Comparison of ENCODE assay signal across 8 mouse cellular contexts in genomic region chr17:70728719-70729281, GRCm38 (mm10).
DNase-seq lines count a peak whose midpoint lies in the region; ATAC-seq and TF ChIP-seq lines count a peak whose summit lies in the region.

No protein-coding gene starts in this region.

- no peak overlapping the region for H3K27ac ChIP-seq in hindbrain, postnatal 0 days
- H3K27ac ChIP-seq in hindbrain, embryonic 12.5 days: no peak overlapping the region
- peak overlapping the region; percentile 65 for H3K27ac ChIP-seq in heart, embryonic 11.5 days (ENCODE audit: low read depth, low read length)
- no peak overlapping the region for H3K27ac ChIP-seq in midbrain, embryonic 14.5 days (replicated peaks; ENCODE audit: low read depth, low read length)

- DNase-seq in hindbrain, postnatal 0 days (ENCODE audit: low spot score): peak; percentile 39
- DNase-seq in adrenal gland, postnatal 14 days: peak; percentile 94
- peak; percentile 84 for DNase-seq in kidney, postnatal 10 days
- DNase-seq in midbrain, embryonic 14.5 days: no peak
- DNase-seq in thymus, postnatal 25 days: no peak

- TF ChIP-seq CTCF in hindbrain, postnatal 0 days (IDR thresholded peaks at IDR 0.05; ENCODE audit: low read depth): no peak

- WGBS in hindbrain, postnatal 0 days: 77% methylated on average over 5 of the region's 5 CpGs
- WGBS in hindbrain, embryonic 12.5 days: 91% methylated on average over 5 of the region's 5 CpGs
- WGBS in heart, embryonic 11.5 days (ENCODE audit: insufficient replicate concordance): 64% methylated on average over 5 of the region's 5 CpGs
- 91% methylated on average over 5 of the region's 5 CpGs for WGBS in midbrain, embryonic 14.5 days

- no peaks in the 10 kb centered on the region for H3K9me3 ChIP-seq in hindbrain, postnatal 0 days (ENCODE audit: low read length)
- H3K9me3 ChIP-seq in hindbrain, embryonic 12.5 days (replicated peaks): no peaks in the 10 kb centered on the region
- H3K9me3 ChIP-seq in heart, embryonic 11.5 days (replicated peaks; ENCODE audit: control insufficient read depth, low read length): no peaks in the 10 kb centered on the region
- H3K9me3 ChIP-seq in midbrain, embryonic 14.5 days (ENCODE audit: control insufficient read depth, low read length): no peaks in the 10 kb centered on the region

- H3K9ac ChIP-seq in hindbrain, postnatal 0 days (replicated peaks; ENCODE audit: low read length): no peak overlapping the region
- no peak overlapping the region for H3K9ac ChIP-seq in hindbrain, embryonic 12.5 days
- H3K9ac ChIP-seq in heart, embryonic 11.5 days (ENCODE audit: low read depth, low read length): no peak overlapping the region
- no peak overlapping the region for H3K9ac ChIP-seq in midbrain, embryonic 14.5 days (replicated peaks; ENCODE audit: low read length)

- H3K27me3 ChIP-seq in hindbrain, postnatal 0 days (ENCODE audit: insufficient read depth, low read length): no peaks in the 10 kb centered on the region
- no peaks in the 10 kb centered on the region for H3K27me3 ChIP-seq in hindbrain, embryonic 12.5 days
- H3K27me3 ChIP-seq in heart, embryonic 11.5 days (ENCODE audit: control insufficient read depth, insufficient read depth, low read length): no peaks in the 10 kb centered on the region
- no peaks in the 10 kb centered on the region for H3K27me3 ChIP-seq in midbrain, embryonic 14.5 days (ENCODE audit: control insufficient read depth, insufficient read depth, low read length)

- H3K4me2 ChIP-seq in hindbrain, postnatal 0 days (ENCODE audit: low read depth, low read length): no peak overlapping the region
- no peak overlapping the region for H3K4me2 ChIP-seq in hindbrain, embryonic 12.5 days (replicated peaks)
- no peak overlapping the region for H3K4me2 ChIP-seq in heart, embryonic 11.5 days
- no peak overlapping the region for H3K4me2 ChIP-seq in midbrain, embryonic 14.5 days (ENCODE audit: low read length)

- no peaks in the 10 kb centered on the region for H3K4me1 ChIP-seq in hindbrain, postnatal 0 days (ENCODE audit: insufficient read depth, low read length)
- no peaks in the 10 kb centered on the region for H3K4me1 ChIP-seq in hindbrain, embryonic 12.5 days
- H3K4me1 ChIP-seq in heart, embryonic 11.5 days (ENCODE audit: control insufficient read depth, insufficient read depth, low read length): no peaks in the 10 kb centered on the region
- no peaks in the 10 kb centered on the region for H3K4me1 ChIP-seq in midbrain, embryonic 14.5 days (ENCODE audit: control insufficient read depth, insufficient read depth, low read length)

- H3K4me3 ChIP-seq in hindbrain, postnatal 0 days (ENCODE audit: low read length): no peak overlapping the region
- H3K4me3 ChIP-seq in hindbrain, embryonic 12.5 days: no peak overlapping the region
- H3K4me3 ChIP-seq in heart, embryonic 11.5 days (ENCODE audit: low read depth, low read length): no peak overlapping the region
- no peak overlapping the region for H3K4me3 ChIP-seq in midbrain, embryonic 14.5 days (replicated peaks; ENCODE audit: low read depth, low read length)

- no peak for ATAC-seq in hindbrain, postnatal 0 days
- ATAC-seq in hindbrain, embryonic 12.5 days (ENCODE audit: low FRiP score): no peak
- ATAC-seq in heart, embryonic 11.5 days (replicated peaks; ENCODE audit: insufficient number of reproducible peaks, low FRiP score, low TSS enrichment): peak; percentile 59; the same call in 1 of the 2 replicates
- peak; percentile 89 for ATAC-seq in megakaryocyte progenitor cell, adult 5-6 weeks (replicated peaks; ENCODE audit: poor library complexity)
- no peak for ATAC-seq in midbrain, embryonic 14.5 days (ENCODE audit: low FRiP score, low TSS enrichment)

- H3K36me3 ChIP-seq in hindbrain, postnatal 0 days (ENCODE audit: insufficient read depth, low read length): no peaks in the 10 kb centered on the region
- H3K36me3 ChIP-seq in hindbrain, embryonic 12.5 days: no peaks in the 10 kb centered on the region
- no peaks in the 10 kb centered on the region for H3K36me3 ChIP-seq in heart, embryonic 11.5 days (ENCODE audit: control insufficient read depth, insufficient read depth, low read length)
- H3K36me3 ChIP-seq in midbrain, embryonic 14.5 days (ENCODE audit: control insufficient read depth, insufficient read depth, low read length): no peaks in the 10 kb centered on the region

Comparison
In these comparisons a context has a peak if more than half of its experiments do, and no peak if none do; other contexts are left out.
1. ATAC-seq: peak in heart, embryonic 11.5 days (single experiment) and megakaryocyte progenitor cell, adult 5-6 weeks (single experiment); none in hindbrain, postnatal 0 days (single experiment), hindbrain, embryonic 12.5 days (single experiment) and midbrain, embryonic 14.5 days (single experiment).
2. DNase-seq: peak in hindbrain, postnatal 0 days (single experiment), adrenal gland, postnatal 14 days (single experiment) and kidney, postnatal 10 days (single experiment); none in midbrain, embryonic 14.5 days (single experiment) and thymus, postnatal 25 days (single experiment).